Mouse (Mus musculus) small intestine, adult 2 months (tissue): Measurements from ENCODE around the gene Trpv4. TPM values are rescaled to one million over a fixed set of nuclear protein-coding genes. Genes with fewer than 3 reads are reported as not detected.

Experiments
- H3K27ac ChIP-seq: fragments of 200-500 bp; 2 replicates; pipeline ENCODE4 v1.5.1; 2012; ENCODE audit warnings: low read depth, low read length, control low read depth, inconsistent platforms; ENCODE audit not compliant: insufficient read depth
- H3K27me3 ChIP-seq: fragments of 200-500 bp; 2 replicates; pipeline ENCODE4 v1.6.1; 2012; ENCODE audit warnings: mild to moderate bottlenecking, moderate library complexity, low read length, inconsistent platforms; ENCODE audit not compliant: control insufficient read depth, insufficient read depth
- H3K36me3 ChIP-seq: fragments of 200-500 bp; 2 replicates; pipeline ENCODE4 v1.6.1; 2012; ENCODE audit warnings: mild to moderate bottlenecking, low read length, control low read depth, inconsistent platforms; ENCODE audit not compliant: control insufficient read depth, insufficient read depth
- H3K4me1 ChIP-seq: fragments of 200-500 bp; 2 replicates; pipeline ENCODE4 v1.6.1; 2012; ENCODE audit warnings: low read length, inconsistent platforms, mixed read lengths; ENCODE audit not compliant: control insufficient read depth, insufficient read depth, insufficient read length
- H3K4me3 ChIP-seq: fragments of 200-500 bp; 2 replicates; pipeline ENCODE4 v1.5.1; 2012; ENCODE audit warnings: low read depth, mild to moderate bottlenecking, control low read depth, inconsistent platforms, low read length, moderate library complexity
- CTCF ChIP-seq: fragments of 200-500 bp; IDR thresholded peaks from 2 replicates; pipeline ENCODE4 v1.5.1; 2012; ENCODE audit warnings: low read depth, mild to moderate bottlenecking, control low read depth, inconsistent platforms, low read length, moderate library complexity, mixed read lengths; ENCODE audit not compliant: insufficient replicate concordance, insufficient read length; ENCODE audit errors: extremely low read depth
- POLR2A ChIP-seq: fragments of 200-500 bp; IDR thresholded peaks from 2 replicates; pipeline ENCODE4 v1.6.1; 2012; ENCODE audit warnings: low read depth, mild to moderate bottlenecking, control low read depth, inconsistent platforms, low read length, moderate library complexity
- WGBS: fragments of 180-500 bp; shearing (Covaris S2); methylation state at CpG from one replicate; pipeline ENCODE4 v1.1.7; 2018; 5-methylcytosine and 5-hydroxymethylcytosine counted together
- polyA plus RNA-seq: library from polyadenylated mRNA; depleted of rRNA; stranded (reverse); fragments of >200 nt; gene quantifications from 2 replicates; pipeline ENCODE4 v1.2.3, GENCODE M21; 2012; rRNA removed

The Trpv4 gene
- polyA plus RNA-seq, 1 experiment: 2.9 TPM

DNA sequence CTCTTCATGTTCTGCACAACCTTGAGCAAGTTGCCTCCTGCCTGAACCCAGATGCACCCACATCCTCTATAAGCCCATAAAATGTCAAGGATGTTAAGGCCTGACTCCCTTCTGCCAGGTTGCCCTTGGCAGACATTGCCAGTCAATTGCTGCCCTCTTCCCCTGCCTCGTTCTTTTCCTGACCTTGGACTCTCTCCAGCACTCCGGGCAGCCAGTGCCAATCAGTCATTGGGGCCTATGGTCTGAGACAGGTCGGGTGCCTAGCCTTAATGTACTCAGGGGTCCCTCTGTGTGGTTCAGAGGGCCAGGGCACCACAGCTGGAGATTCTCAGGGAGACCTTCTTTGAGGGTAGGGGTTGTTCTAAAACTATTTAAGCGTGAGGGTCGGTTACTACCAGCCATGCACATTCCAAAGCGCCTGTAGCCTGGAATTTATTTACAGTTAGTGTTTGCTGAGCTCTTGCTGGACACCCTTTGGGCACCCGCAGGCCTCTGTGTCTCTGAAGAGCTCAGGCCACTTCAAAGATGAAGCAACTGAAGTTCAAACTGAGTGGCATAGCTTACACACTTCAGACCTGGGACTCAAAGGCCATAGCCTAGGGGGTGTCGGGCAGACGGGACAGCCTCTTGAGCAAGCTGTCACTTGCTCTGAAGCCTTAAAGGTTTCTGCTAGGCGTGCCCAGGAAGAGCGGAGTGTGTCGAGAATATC lies 84.1 kb downstream of the Trpv4 start:
- no peak overlapping the region for H3K4me3 ChIP-seq

DNA sequence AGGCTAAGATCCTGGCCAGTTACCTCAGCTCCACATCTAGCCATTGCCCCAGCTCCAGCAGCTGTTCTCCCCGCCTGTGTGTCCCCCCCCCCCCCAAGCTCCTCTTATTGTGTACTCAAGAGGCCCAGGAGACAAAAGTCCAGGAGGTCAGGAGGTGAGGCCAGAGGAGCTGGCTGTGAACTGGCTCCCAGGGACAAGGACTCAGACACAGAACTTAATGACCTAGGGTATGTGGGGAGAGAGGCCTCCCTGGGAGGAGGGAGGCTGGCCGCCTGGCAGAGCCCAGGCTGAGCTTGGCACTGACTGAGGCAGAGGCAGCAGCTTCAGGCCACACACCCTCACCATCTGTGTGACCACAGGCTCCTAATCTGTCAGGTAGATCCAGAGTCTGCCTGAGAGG lies 85.2 kb downstream of the Trpv4 start:
- WGBS: 45% methylated on average over 2 of the region's 2 CpGs
- Histone ChIP-seq H3K27ac (no peak overlapping the region), H3K4me1 (peaks cover 13% of the 10 kb centered on the region)

More for the DNA sequence above, 84.1 kb downstream of the Trpv4 start:
- 57% methylated on average over 12 of the region's 12 CpGs for whole genome bisulfite sequencing
- Histone ChIP-seq H3K36me3 (no peaks in the 10 kb centered on the region), H3K27me3 (peaks cover 18% of the 10 kb centered on the region), H3K27ac (no peak overlapping the region), H3K4me1 (peaks cover 8% of the 10 kb centered on the region)
- no peak for TF ChIP-seq CTCF
- TF ChIP-seq POLR2A: no peak

More for the DNA sequence above, 85.2 kb downstream of the Trpv4 start:
- Histone ChIP-seq H3K27me3 (peaks cover 21% of the 10 kb centered on the region), H3K4me3 (no peak overlapping the region), H3K36me3 (no peaks in the 10 kb centered on the region)
- TF ChIP-seq POLR2A: no peak
- no peak for TF ChIP-seq CTCF

Other genes with a start within 250 kb of the Trpv4 start
- 5.2 and 6.7 TPM in 2 replicates for gene Mmab, start 214.4 kb downstream of the Trpv4 start, polyA plus RNA-seq
- gene Mvk, start 214.2 kb downstream of the Trpv4 start, polyA plus RNA-seq: 23.6 and 44.6 TPM in 2 replicates
- gene Fam222a, start 90.4 kb downstream of the Trpv4 start, polyA plus RNA-seq: 2.8 and 5.3 TPM in 2 replicates
- 119 and 327 TPM in 2 replicates for gene Gltp, start 32.6 kb upstream of the Trpv4 start, polyA plus RNA-seq
- 2.8 and 4.4 TPM in 2 replicates for gene Tchp, start 49.3 kb upstream of the Trpv4 start, polyA plus RNA-seq
- 53.0 and 110 TPM in 2 replicates for gene Ankrd13a, start 116.3 kb upstream of the Trpv4 start, polyA plus RNA-seq
- 16.4 and 25.1 TPM in 2 replicates for gene Git2, start 117.1 kb upstream of the Trpv4 start, polyA plus RNA-seq
- 9.3 and 11.0 TPM in 2 replicates for gene 1500011B03Rik, start 165.0 kb upstream of the Trpv4 start, polyA plus RNA-seq
- gene 4930519G04Rik, start 195.2 kb upstream of the Trpv4 start, polyA plus RNA-seq: not detected in 2 replicates
- gene Gm9936, start 200.3 kb upstream of the Trpv4 start, polyA plus RNA-seq: 0.05 TPM in 1 of 2 replicates, not detected in the other
- gene Oasl2, start 238.5 kb upstream of the Trpv4 start, polyA plus RNA-seq: 7.2 and 53.4 TPM in 2 replicates